Comparison of ENCODE assay signal across 8 mouse cellular contexts in genomic region chr16:21210204-21210603, GRCm38 (mm10). TPM values are rescaled to one million over a fixed set of nuclear protein-coding genes. Genes with fewer than 3 reads are reported as not detected.
DNase-seq lines count a peak whose midpoint lies in the region; ATAC-seq and TF ChIP-seq lines count a peak whose summit lies in the region.

No protein-coding gene starts in this region.

- H3K36me3 ChIP-seq in kidney, embryonic 16.5 days (ENCODE audit: insufficient read depth, low read length): peaks cover 11% of the 10 kb centered on the region
- H3K36me3 ChIP-seq in hindbrain, embryonic 14.5 days (replicated peaks; ENCODE audit: control insufficient read depth, insufficient read depth): peaks cover 8% of the 10 kb centered on the region
- no peaks in the 10 kb centered on the region for H3K36me3 ChIP-seq in midbrain, embryonic 16.5 days (ENCODE audit: control insufficient read depth, insufficient read depth, low read length)

- whole genome bisulfite sequencing in kidney, embryonic 16.5 days: 28% methylated on average over 5 of the region's 5 CpGs
- 11% methylated on average over 5 of the region's 5 CpGs for WGBS in hindbrain, embryonic 14.5 days
- WGBS in midbrain, embryonic 16.5 days: 16% methylated on average over 5 of the region's 5 CpGs

- H3K4me3 ChIP-seq in kidney, embryonic 16.5 days (ENCODE audit: low read length): peak overlapping the region; percentile 44
- peak overlapping the region; percentile 19 for H3K4me3 ChIP-seq in cortical plate, adult 2 months (ENCODE audit: insufficient read depth, low read length)
- peak overlapping the region; percentile 30 for H3K4me3 ChIP-seq in hindbrain, embryonic 14.5 days (replicated peaks; ENCODE audit: low read length)
- peak overlapping the region; percentile 41 for H3K4me3 ChIP-seq in midbrain, embryonic 16.5 days (ENCODE audit: low read depth, low read length)

- TF ChIP-seq POLR2A in cortical plate, adult 2 months (IDR thresholded peaks at IDR 0.05; ENCODE audit: extremely low read depth, insufficient read depth, low read length): no peak

- peak overlapping the region; percentile 64 for H3K9ac ChIP-seq in kidney, embryonic 16.5 days (replicated peaks; ENCODE audit: low read length)
- H3K9ac ChIP-seq in hindbrain, embryonic 14.5 days: peak overlapping the region; percentile 55
- no peak overlapping the region; the same call in 1 of the 2 replicates for H3K9ac ChIP-seq in midbrain, embryonic 16.5 days (ENCODE audit: low read depth, low read length)

- peaks cover 74% of the 10 kb centered on the region for H3K4me1 ChIP-seq in kidney, embryonic 16.5 days (ENCODE audit: insufficient read depth, low read length)
- H3K4me1 ChIP-seq in cortical plate, adult 2 months (ENCODE audit: control insufficient read depth, insufficient read depth, low read length): peaks cover 13% of the 10 kb centered on the region
- peaks cover 48% of the 10 kb centered on the region for H3K4me1 ChIP-seq in hindbrain, embryonic 14.5 days (replicated peaks; ENCODE audit: control insufficient read depth, insufficient read depth, low read length)
- peaks cover 51% of the 10 kb centered on the region for H3K4me1 ChIP-seq in midbrain, embryonic 16.5 days (ENCODE audit: control insufficient read depth, insufficient read depth, low read length)

- H3K4me2 ChIP-seq in kidney, embryonic 16.5 days (replicated peaks; ENCODE audit: low read depth, low read length): peak overlapping the region; percentile 61
- peak overlapping the region; percentile 56 for H3K4me2 ChIP-seq in hindbrain, embryonic 14.5 days (replicated peaks)
- H3K4me2 ChIP-seq in midbrain, embryonic 16.5 days (ENCODE audit: low read length): peak overlapping the region; percentile 71

- no peak for DNase-seq in kidney, adult 8-10 months
- DNase-seq in hindbrain, embryonic 14.5 days (ENCODE audit: low spot score): no peak
- DNase-seq in yolk sac, embryonic 10.5 days (ENCODE audit: low spot score): no peak
- no peak for DNase-seq in frontal cortex, postnatal 10 days (ENCODE audit: low spot score in 2 of 2)

- no peaks in the 10 kb centered on the region for H3K27me3 ChIP-seq in kidney, embryonic 16.5 days (ENCODE audit: insufficient read depth, low read length)
- no peaks in the 10 kb centered on the region for H3K27me3 ChIP-seq in hindbrain, embryonic 14.5 days (ENCODE audit: control insufficient read depth, insufficient read depth, low read length)
- no peaks in the 10 kb centered on the region for H3K27me3 ChIP-seq in midbrain, embryonic 16.5 days (ENCODE audit: control insufficient read depth, insufficient read depth, low read depth, low read length)

- no peaks in the 10 kb centered on the region for H3K9me3 ChIP-seq in kidney, embryonic 16.5 days (ENCODE audit: low read length)
- H3K9me3 ChIP-seq in hindbrain, embryonic 14.5 days (ENCODE audit: control insufficient read depth, low read length): no peaks in the 10 kb centered on the region
- H3K9me3 ChIP-seq in midbrain, embryonic 16.5 days (replicated peaks; ENCODE audit: control insufficient read depth, low read length, poor library complexity, severe bottlenecking): no peaks in the 10 kb centered on the region

- no peak for TF ChIP-seq CTCF in cortical plate, adult 2 months (IDR thresholded peaks at IDR 0.05; ENCODE audit: extremely low read depth, insufficient read depth, low read length)

- no peak for ATAC-seq in kidney, embryonic 16.5 days (ENCODE audit: low FRiP score, low TSS enrichment)
- no peak for ATAC-seq in hindbrain, embryonic 14.5 days (ENCODE audit: low FRiP score)
- ATAC-seq in midbrain, embryonic 16.5 days: no peak
- no peak for ATAC-seq in inflammation-experienced regulatory T-cells, adult 6 months

- H3K27ac ChIP-seq in kidney, embryonic 16.5 days (ENCODE audit: low read length): peak overlapping the region; percentile 90
- H3K27ac ChIP-seq in cortical plate, adult 2 months (ENCODE audit: insufficient read depth, low read length): peak overlapping the region; percentile 25
- peak overlapping the region; percentile 80 for H3K27ac ChIP-seq in hindbrain, embryonic 14.5 days
- H3K27ac ChIP-seq in midbrain, embryonic 16.5 days (ENCODE audit: low read length): peak overlapping the region; percentile 69

RNA-seq across cellular contexts. Expression of gene Ephb3, which starts 5.6 kb away (rescaled TPM):
- polyA plus RNA-seq in kidney, embryonic 16.5 days (2015; fragmentation: Nextera tagmentation; extraction: Ambion mirVana): 21.8 and 23.4 TPM in 2 replicates
- 21.4 and 22.3 TPM in 2 replicates for polyA plus RNA-seq in cortical plate, adult 2 months (2012; rRNA removed)
- 11.8 and 11.9 TPM in 2 replicates for polyA plus RNA-seq in hindbrain, embryonic 14.5 days (2014; fragmentation: Nextera tagmentation; extraction: Ambion mirVana)
- 10.3 and 11.3 TPM in 2 replicates for polyA plus RNA-seq in midbrain, embryonic 16.5 days (2015; fragmentation: Nextera tagmentation; extraction: Ambion mirVana)
- not detected for polyA plus RNA-seq in inflammation-experienced regulatory T-cells, adult 6 months (2017; shearing (Covaris generic))

RNA-seq across cellular contexts. Expression of gene Teddm3, which starts 56.4 kb away (rescaled TPM):
- polyA plus RNA-seq in kidney, embryonic 16.5 days (2015; fragmentation: Nextera tagmentation; extraction: Ambion mirVana): 0.14 TPM in 1 of 2 replicates, not detected in the other
- 1.3 and 1.4 TPM in 2 replicates for polyA plus RNA-seq in cortical plate, adult 2 months (2012; rRNA removed)
- polyA plus RNA-seq in hindbrain, embryonic 14.5 days (2014; fragmentation: Nextera tagmentation; extraction: Ambion mirVana): 0.21 and 0.60 TPM in 2 replicates
- not detected in 2 replicates for polyA plus RNA-seq in midbrain, embryonic 16.5 days (2015; fragmentation: Nextera tagmentation; extraction: Ambion mirVana)
- polyA plus RNA-seq in inflammation-experienced regulatory T-cells, adult 6 months (2017; shearing (Covaris generic)): under 1 TPM in 2 of 3 experiments, not detected in 1; 0.40 to 0.59 TPM

Comparison
In these comparisons a context has a peak if more than half of its experiments do, and no peak if none do; other contexts are left out.
1. H3K27ac ChIP-seq: peak in every context shown above with its lines; median percentile 90 in kidney, embryonic 16.5 days; 80 in hindbrain, embryonic 14.5 days; 69 in midbrain, embryonic 16.5 days; 25 in cortical plate, adult 2 months.
2. RNA of gene Ephb3, which starts 5.6 kb away (polyA plus RNA-seq): 21.8 to 23.4 TPM in kidney, embryonic 16.5 days, 21.4 to 22.3 TPM in cortical plate, adult 2 months, 11.8 to 11.9 TPM in hindbrain, embryonic 14.5 days and 10.3 to 11.3 TPM in midbrain, embryonic 16.5 days; not detected in inflammation-experienced regulatory T-cells, adult 6 months; every median in the first group is over 10 times any median in the second.
3. Peak in every context shown above with its lines, with median percentiles within 50 percentile points of each other: H3K4me2 ChIP-seq and H3K4me3 ChIP-seq.